8 mouse cellular contexts compared by ENCODE assay signal in the genomic region with DNA sequence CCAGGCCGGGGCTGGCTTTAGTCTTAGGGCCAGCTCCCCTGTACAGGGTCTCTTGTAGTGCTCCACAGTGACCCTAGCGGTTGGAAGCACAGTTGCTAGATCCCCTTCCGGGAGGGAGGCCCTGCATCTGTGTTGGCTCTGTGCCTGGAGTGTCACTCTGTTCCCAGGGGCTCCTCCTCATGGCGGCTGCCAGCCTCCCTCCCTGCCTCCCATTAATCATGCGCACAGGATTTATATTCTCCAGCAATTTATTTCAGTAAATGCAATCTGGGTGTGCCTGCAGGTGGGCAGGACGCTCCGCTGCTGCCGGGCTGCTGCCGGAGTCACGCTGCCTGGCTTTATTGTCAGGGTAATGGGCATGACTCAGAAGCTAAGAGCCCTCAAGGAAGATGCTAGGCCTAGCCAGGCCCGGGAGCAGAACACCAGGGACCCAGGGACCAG. TPM values are rescaled to one million over a fixed set of nuclear protein-coding genes. Genes with fewer than 3 reads are reported as not detected.
DNase-seq lines count a peak whose midpoint lies in the region; ATAC-seq and TF ChIP-seq lines count a peak whose summit lies in the region.

No protein-coding gene starts in this region.

- intact Hi-C loops in gastrocnemius, postnatal 14 days (cut with DNase I; ENCODE audit: low total_unique reads): no loop called here

- 16% methylated on average over 11 of the region's 11 CpGs for WGBS in intestine, embryonic 15.5 days
- WGBS in limb, embryonic 14.5 days: 3% methylated on average over 11 of the region's 11 CpGs
- WGBS in neural tube, embryonic 14.5 days: 2% methylated on average over 11 of the region's 11 CpGs

- H3K4me1 ChIP-seq in intestine, embryonic 15.5 days (replicated peaks): peaks cover 10% of the 10 kb centered on the region
- H3K4me1 ChIP-seq in limb, embryonic 14.5 days (ENCODE audit: control insufficient read depth, insufficient read depth, low read length): peaks cover 9% of the 10 kb centered on the region; the same call in 1 of the 2 replicates
- peaks cover 17% of the 10 kb centered on the region for H3K4me1 ChIP-seq in neural tube, embryonic 14.5 days (ENCODE audit: control insufficient read depth, insufficient read depth, low read length)

- H3K9ac ChIP-seq in intestine, embryonic 15.5 days: no peak overlapping the region
- no peak overlapping the region for H3K9ac ChIP-seq in limb, embryonic 14.5 days (ENCODE audit: low read depth, low read length, severe bottlenecking)
- H3K9ac ChIP-seq in neural tube, embryonic 14.5 days (replicated peaks; ENCODE audit: low read depth, low read length): no peak overlapping the region

- H3K9me3 ChIP-seq in intestine, embryonic 15.5 days: no peaks in the 10 kb centered on the region
- no peaks in the 10 kb centered on the region for H3K9me3 ChIP-seq in limb, embryonic 14.5 days (ENCODE audit: control insufficient read depth, low read length)
- H3K9me3 ChIP-seq in neural tube, embryonic 14.5 days (ENCODE audit: control insufficient read depth, low read length): no peaks in the 10 kb centered on the region

- no peaks in the 10 kb centered on the region for H3K36me3 ChIP-seq in intestine, embryonic 15.5 days
- H3K36me3 ChIP-seq in limb, embryonic 14.5 days (ENCODE audit: control insufficient read depth, insufficient read depth, low read length): no peaks in the 10 kb centered on the region
- H3K36me3 ChIP-seq in neural tube, embryonic 14.5 days (ENCODE audit: control insufficient read depth, insufficient read depth, low read length): no peaks in the 10 kb centered on the region

- DNase-seq in adrenal gland, adult (ENCODE audit: inconsistent age in 2 of 2, low spot score in 1 of 2): peak; percentile 52 to 71
- DNase-seq in adrenal gland, adult 18-20 months (ENCODE audit: low spot score in 2 of 2): no peak
- DNase-seq in brain, embryonic 18.5 days (ENCODE audit: low read depth, low spot score): peak; percentile 30
- DNase-seq in gastrocnemius, postnatal 14 days: peak; percentile 78
- DNase-seq in limb, embryonic 14.5 days (ENCODE audit: low spot score): peak; percentile 85
- DNase-seq in thymus, postnatal 0 days (ENCODE audit: low spot score): no peak

- H3K4me3 ChIP-seq in intestine, embryonic 15.5 days (replicated peaks): no peak overlapping the region
- no peak overlapping the region for H3K4me3 ChIP-seq in limb, embryonic 14.5 days (replicated peaks; ENCODE audit: low read length)
- no peak overlapping the region for H3K4me3 ChIP-seq in neural tube, embryonic 14.5 days (ENCODE audit: low read depth, low read length)

- peak; percentile 86 for ATAC-seq in intestine, embryonic 15.5 days
- peak; percentile 86 for ATAC-seq in limb, embryonic 14.5 days (ENCODE audit: low FRiP score, low read depth)
- ATAC-seq in neural tube, embryonic 14.5 days (ENCODE audit: low read depth): peak; percentile 89

- no peak for TF ChIP-seq POLR2A in limb, embryonic 14.5 days (IDR thresholded peaks at IDR 0.05; ENCODE audit: borderline replicate concordance, extremely low read depth, insufficient read depth, insufficient read length)

- peaks cover 16% of the 10 kb centered on the region for H3K27me3 ChIP-seq in intestine, embryonic 15.5 days (replicated peaks)
- H3K27me3 ChIP-seq in limb, embryonic 14.5 days (ENCODE audit: control insufficient read depth, insufficient read depth, low read length): peaks cover 16% of the 10 kb centered on the region
- H3K27me3 ChIP-seq in neural tube, embryonic 14.5 days (ENCODE audit: control insufficient read depth, insufficient read depth, low read length): no peaks in the 10 kb centered on the region

- no peak overlapping the region for H3K27ac ChIP-seq in intestine, embryonic 15.5 days
- H3K27ac ChIP-seq in limb, embryonic 14.5 days (replicated peaks; ENCODE audit: low read depth, low read length): no peak overlapping the region
- H3K27ac ChIP-seq in neural tube, embryonic 14.5 days (ENCODE audit: low read depth, low read length): peak overlapping the region; percentile 52

- H3K4me2 ChIP-seq in intestine, embryonic 15.5 days (replicated peaks): peak overlapping the region; percentile 7; the same call in 1 of the 2 replicates
- H3K4me2 ChIP-seq in limb, embryonic 14.5 days (replicated peaks; ENCODE audit: low read depth, low read length, severe bottlenecking): no peak overlapping the region; the same call in 1 of the 2 replicates
- H3K4me2 ChIP-seq in neural tube, embryonic 14.5 days (ENCODE audit: low read depth, low read length): no peak overlapping the region

RNA-seq across cellular contexts. Expression of a gene that starts 7.2 kb away (rescaled TPM):
- total RNA-seq in adrenal gland, adult 18-20 months (2021): not detected
- not detected for total RNA-seq in gastrocnemius, postnatal 14 days (2021)
- polyA plus RNA-seq in intestine, embryonic 15.5 days (2015; fragmentation: Nextera tagmentation; extraction: Ambion mirVana): not detected in 2 replicates
- 0.17 and 0.18 TPM in 2 replicates for polyA plus RNA-seq in limb, embryonic 14.5 days (2012; rRNA removed)
- 0.22 TPM in 1 of 2 replicates, not detected in the other for polyA plus RNA-seq in limb, embryonic 14.5 days (2014; fragmentation: Nextera tagmentation; extraction: Ambion mirVana)
- 0.46 and 6.1 TPM in 2 replicates for polyA plus RNA-seq in neural tube, embryonic 14.5 days (2014; fragmentation: Nextera tagmentation; extraction: Ambion mirVana)
- 0.10 and 0.36 TPM in 2 replicates for polyA plus RNA-seq in thymus, postnatal 0 days (2015; fragmentation: Nextera tagmentation; extraction: Ambion mirVana)

RNA-seq across cellular contexts. Expression of a gene that starts 14.5 kb away (rescaled TPM):
- total RNA-seq in adrenal gland, adult 18-20 months (2021): not detected
- total RNA-seq in gastrocnemius, postnatal 14 days (2021): 1 to 10 TPM; 4.4 to 5.2 TPM
- not detected in 2 replicates for polyA plus RNA-seq in intestine, embryonic 15.5 days (2015; fragmentation: Nextera tagmentation; extraction: Ambion mirVana)
- polyA plus RNA-seq in limb, embryonic 14.5 days (2012; rRNA removed): 12.4 and 13.2 TPM in 2 replicates
- 3.6 and 6.2 TPM in 2 replicates for polyA plus RNA-seq in limb, embryonic 14.5 days (2014; fragmentation: Nextera tagmentation; extraction: Ambion mirVana)
- polyA plus RNA-seq in neural tube, embryonic 14.5 days (2014; fragmentation: Nextera tagmentation; extraction: Ambion mirVana): not detected in 2 replicates
- polyA plus RNA-seq in thymus, postnatal 0 days (2015; fragmentation: Nextera tagmentation; extraction: Ambion mirVana): 0.14 and 0.24 TPM in 2 replicates

RNA-seq across cellular contexts. Expression of a gene that starts 19.6 kb away (rescaled TPM):
- 1 to 10 TPM; 1.1 to 2.9 TPM for total RNA-seq in adrenal gland, adult 18-20 months (2021)
- not detected for total RNA-seq in gastrocnemius, postnatal 14 days (2021)
- polyA plus RNA-seq in intestine, embryonic 15.5 days (2015; fragmentation: Nextera tagmentation; extraction: Ambion mirVana): 2.4 and 2.5 TPM in 2 replicates
- polyA plus RNA-seq in limb, embryonic 14.5 days (2012; rRNA removed): 1.4 and 2.0 TPM in 2 replicates
- polyA plus RNA-seq in limb, embryonic 14.5 days (2014; fragmentation: Nextera tagmentation; extraction: Ambion mirVana): 0.61 and 1.0 TPM in 2 replicates
- polyA plus RNA-seq in neural tube, embryonic 14.5 days (2014; fragmentation: Nextera tagmentation; extraction: Ambion mirVana): 60.2 and 64.9 TPM in 2 replicates
- polyA plus RNA-seq in thymus, postnatal 0 days (2015; fragmentation: Nextera tagmentation; extraction: Ambion mirVana): 0.32 and 0.55 TPM in 2 replicates

RNA-seq across cellular contexts. Expression of a gene that starts 28.6 kb away (rescaled TPM):
- not detected for total RNA-seq in adrenal gland, adult 18-20 months (2021)
- total RNA-seq in gastrocnemius, postnatal 14 days (2021): 1 to 10 TPM; 1.5 to 1.7 TPM
- 0.18 TPM in 1 of 2 replicates, not detected in the other for polyA plus RNA-seq in intestine, embryonic 15.5 days (2015; fragmentation: Nextera tagmentation; extraction: Ambion mirVana)
- polyA plus RNA-seq in limb, embryonic 14.5 days (2012; rRNA removed): 44.7 and 50.8 TPM in 2 replicates
- 18.2 and 29.3 TPM in 2 replicates for polyA plus RNA-seq in limb, embryonic 14.5 days (2014; fragmentation: Nextera tagmentation; extraction: Ambion mirVana)
- polyA plus RNA-seq in neural tube, embryonic 14.5 days (2014; fragmentation: Nextera tagmentation; extraction: Ambion mirVana): not detected in 2 replicates
- polyA plus RNA-seq in thymus, postnatal 0 days (2015; fragmentation: Nextera tagmentation; extraction: Ambion mirVana): 0.53 and 0.70 TPM in 2 replicates

RNA-seq across cellular contexts. Expression of a gene that starts 37.8 kb away (rescaled TPM):
- total RNA-seq in adrenal gland, adult 18-20 months (2021): 10 to 100 TPM; 76.6 to 85.7 TPM
- total RNA-seq in gastrocnemius, postnatal 14 days (2021): 10 to 100 TPM; 54.3 to 61.6 TPM
- polyA plus RNA-seq in intestine, embryonic 15.5 days (2015; fragmentation: Nextera tagmentation; extraction: Ambion mirVana): 169 and 170 TPM in 2 replicates
- polyA plus RNA-seq in limb, embryonic 14.5 days (2012; rRNA removed): 84.7 and 118 TPM in 2 replicates
- 139 and 144 TPM in 2 replicates for polyA plus RNA-seq in limb, embryonic 14.5 days (2014; fragmentation: Nextera tagmentation; extraction: Ambion mirVana)
- polyA plus RNA-seq in neural tube, embryonic 14.5 days (2014; fragmentation: Nextera tagmentation; extraction: Ambion mirVana): 68.7 and 90.7 TPM in 2 replicates
- polyA plus RNA-seq in thymus, postnatal 0 days (2015; fragmentation: Nextera tagmentation; extraction: Ambion mirVana): 167 and 170 TPM in 2 replicates

Comparison
In these comparisons a context has a peak if more than half of its experiments do, and no peak if none do; other contexts are left out.
1. DNase-seq: peak in adrenal gland, adult (2 of 2), brain, embryonic 18.5 days (single experiment), gastrocnemius, postnatal 14 days (single experiment) and limb, embryonic 14.5 days (single experiment); none in adrenal gland, adult 18-20 months (0 of 2) and thymus, postnatal 0 days (single experiment).
2. RNA of a gene that starts 19.6 kb away (polyA plus RNA-seq): 60.2 to 64.9 TPM in neural tube, embryonic 14.5 days; 2.4 to 2.5 TPM in intestine, embryonic 15.5 days, 0.61 to 2.0 TPM in limb, embryonic 14.5 days and 0.32 to 0.55 TPM in thymus, postnatal 0 days; every median in the first group is over 10 times any median in the second.
3. Peak in every context shown above with its lines, with median percentiles within 50 percentile points of each other: ATAC-seq.